Mouse (Mus musculus) thymus, postnatal 14 days (tissue): Measurements from ENCODE around the gene Palmd.

Source experiments
- DNase-seq: peaks from one replicate; pipeline ENCODE4 v3.0.0; 2021

Palmd gene

DNA sequence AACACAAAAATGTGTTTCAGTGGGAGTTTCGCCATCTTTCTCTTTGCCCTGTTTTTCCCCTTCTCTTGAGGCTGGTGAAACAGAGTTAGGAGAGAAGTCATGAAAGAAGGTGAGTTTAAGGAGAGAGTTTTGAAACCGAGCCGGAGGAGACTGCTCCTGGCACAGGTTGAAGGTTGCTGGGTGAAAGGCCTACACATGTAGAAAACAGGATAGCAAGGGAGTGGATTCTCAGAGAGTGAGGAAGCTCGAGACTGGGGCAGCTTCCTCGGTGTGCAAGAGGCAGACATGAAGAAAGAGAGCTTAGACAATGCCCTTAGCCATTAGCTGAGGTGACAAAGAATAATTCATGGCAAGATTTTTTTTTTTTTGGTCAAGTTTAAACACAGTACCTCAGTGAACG, 15.4 kb downstream of the Palmd start:
- no peak for DNase-seq

DNA sequence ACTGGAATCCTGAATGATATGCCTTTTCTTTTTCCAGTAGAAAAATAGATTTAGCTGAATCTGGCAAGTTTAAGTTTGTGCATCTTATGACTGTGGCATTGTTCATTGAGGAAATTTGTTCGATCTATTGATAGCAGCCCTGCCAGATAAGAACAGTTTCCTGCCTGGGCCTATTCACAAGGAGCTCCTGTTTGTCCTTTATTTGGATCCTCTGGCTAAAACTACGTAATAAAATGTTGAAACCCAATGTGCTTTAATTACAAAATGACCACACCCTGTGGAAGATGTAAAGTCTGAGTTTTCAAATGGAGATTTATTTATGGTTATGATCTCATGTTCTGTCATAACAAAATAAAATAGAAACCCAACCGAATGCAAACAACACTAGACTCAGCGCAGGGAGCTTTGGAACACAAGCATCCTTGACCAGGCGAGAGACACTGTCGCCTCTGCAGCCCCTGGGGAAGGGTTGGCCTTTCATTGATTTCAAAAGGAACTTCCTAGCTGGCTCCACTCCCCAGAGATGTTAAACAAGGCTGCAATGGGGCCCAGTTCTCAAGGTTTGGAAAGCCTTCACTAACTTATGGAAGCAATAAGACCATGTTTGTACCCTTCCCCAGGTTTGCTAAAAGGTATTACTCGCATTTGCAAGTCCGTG, 16.4 kb downstream of the Palmd start:
- no peak for DNase-seq

DNA sequence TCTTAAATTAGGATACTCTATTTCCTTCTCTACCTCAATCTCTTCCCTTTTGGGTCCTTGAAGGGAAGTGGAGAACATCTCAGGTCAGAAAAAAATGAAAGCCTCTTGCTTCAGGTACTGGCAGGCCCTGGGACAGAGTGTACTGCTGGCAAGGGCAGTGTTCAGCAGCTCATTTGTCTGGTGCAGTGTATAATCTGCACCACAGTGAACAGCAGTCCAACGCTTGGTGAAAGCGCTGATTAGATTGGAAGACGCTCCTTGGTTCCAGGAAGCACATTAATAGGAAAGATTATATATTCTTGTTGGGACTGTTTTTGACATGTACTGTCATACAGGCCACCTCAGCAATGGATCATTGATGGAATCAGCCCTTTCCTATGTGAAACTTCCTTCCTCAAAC, 17.3 kb downstream of the Palmd start:
- no peak for DNase-seq

DNA sequence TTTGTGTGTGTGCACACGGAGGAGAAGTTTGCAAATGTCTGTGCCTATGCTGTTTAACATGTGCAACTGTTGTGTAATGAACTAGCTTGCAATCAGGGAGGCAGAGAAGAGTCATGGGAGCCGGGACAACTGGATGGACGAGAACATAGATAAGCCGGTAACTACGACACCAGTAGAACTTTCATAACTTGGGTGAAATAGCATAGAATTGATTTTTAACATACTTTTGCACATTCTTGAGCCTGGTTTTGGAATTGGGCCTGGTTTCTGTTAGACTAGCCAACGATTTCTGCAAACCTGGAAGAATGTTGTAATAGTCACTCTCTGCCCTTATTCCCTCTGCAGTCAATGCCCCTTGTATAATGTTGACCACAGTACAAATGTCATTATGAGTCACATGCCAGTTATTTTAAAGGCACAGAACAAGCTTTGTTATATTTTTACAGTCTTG, 18.1 kb downstream of the Palmd start:
- DNase-seq = no peak

DNA sequence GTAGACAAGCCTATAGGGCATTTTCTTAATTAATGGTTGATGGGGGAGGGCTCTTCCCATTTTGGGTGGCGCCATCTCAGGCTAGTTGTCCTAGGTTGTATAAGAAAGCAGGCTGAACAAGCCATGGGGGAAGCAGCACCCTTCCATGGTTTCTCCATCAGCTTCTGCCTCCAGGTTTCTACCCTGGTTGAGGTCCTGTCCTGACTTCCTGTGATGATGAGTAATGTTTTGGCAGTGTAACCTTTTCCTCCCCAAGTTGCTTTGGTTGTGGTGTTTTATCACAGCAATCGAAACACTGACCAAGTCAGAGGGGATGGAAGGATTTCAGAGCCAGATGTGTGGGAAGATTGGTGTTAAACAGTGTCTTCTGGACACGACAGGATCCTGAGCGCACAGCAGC, 22.3 kb downstream of the Palmd start:
- DNase-seq = no peak

DNA sequence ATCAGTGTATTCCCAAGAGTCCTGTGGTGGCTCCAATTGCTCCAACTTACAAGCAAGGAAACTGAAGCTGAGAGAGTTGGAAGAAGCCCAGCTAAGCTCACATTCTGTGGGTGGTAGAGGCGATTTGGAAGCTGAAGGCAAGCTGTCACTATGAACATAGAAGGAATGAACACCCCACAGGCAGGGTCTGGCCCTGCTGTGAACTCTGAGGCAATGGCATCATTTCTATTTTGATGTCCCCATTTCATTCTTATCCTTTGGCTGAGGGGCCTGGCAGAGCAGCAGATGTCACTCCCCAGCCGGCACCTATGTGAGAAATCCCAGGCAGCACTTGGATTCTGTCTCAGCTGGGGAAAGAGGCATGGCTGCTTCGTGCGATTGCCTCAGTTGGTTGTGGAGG, 25.4 kb downstream of the Palmd start:
- DNase-seq = no peak

- DNase-seq = no peak
Measured at GRCm38 (mm10) chr3:116942751-116943150, 26.0 kb downstream of the Palmd start.

GRCm38 (mm10) chr3:116941559-116942117, 27.1 kb downstream of the Palmd start:
- no peak for DNase-seq

- no peak for DNase-seq
Measured at GRCm38 (mm10) chr3:116940804-116941558, 27.8 kb downstream of the Palmd start.

- no peak for DNase-seq
Measured at GRCm38 (mm10) chr3:116936934-116937691, 31.7 kb downstream of the Palmd start.

GRCm38 (mm10) chr3:116933158-116933557, 35.6 kb downstream of the Palmd start:
- no peak for DNase-seq

- DNase-seq = no peak
Measured at GRCm38 (mm10) chr3:116928994-116929393, 39.8 kb downstream of the Palmd start.

DNA sequence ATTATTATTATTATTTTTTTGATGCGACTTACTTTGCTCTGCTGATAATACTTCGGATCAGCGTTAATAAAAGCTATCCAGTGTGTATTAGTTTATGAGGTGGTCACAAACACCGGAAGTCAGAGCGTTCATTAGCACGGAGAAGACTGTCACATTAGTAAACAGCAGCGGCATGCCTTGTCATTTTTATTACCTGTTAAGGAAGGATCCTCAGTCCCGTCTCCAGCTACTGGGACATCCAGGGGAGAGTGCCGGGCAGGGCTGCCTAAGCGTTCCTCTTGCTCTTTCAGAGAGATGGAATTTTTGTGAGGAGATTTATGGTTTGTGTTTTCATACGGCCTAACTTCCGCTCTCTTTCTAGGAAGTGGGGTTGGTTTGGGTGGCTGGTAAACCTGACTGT, 45.7 kb downstream of the Palmd start:
- no peak for DNase-seq

DNA sequence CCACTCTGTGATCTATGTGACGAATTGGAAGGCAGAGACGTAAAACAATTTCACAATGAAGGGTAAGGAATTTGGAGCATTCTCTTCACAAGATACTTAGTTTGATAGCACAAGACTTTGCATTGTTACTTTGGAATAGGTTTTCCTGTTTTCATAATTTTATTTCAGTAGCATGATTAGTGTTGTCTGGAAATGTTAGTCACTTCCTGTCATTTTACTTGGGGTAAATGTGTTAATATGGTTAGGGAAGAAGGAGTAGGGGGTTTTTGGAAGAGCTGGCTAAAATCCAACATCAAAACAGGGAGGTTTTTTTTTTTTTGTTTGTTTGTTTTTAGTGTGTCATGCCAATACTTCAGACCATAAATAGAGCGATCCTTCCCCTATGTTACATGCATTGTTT, 47.3 kb downstream of the Palmd start:
- DNase-seq = no peak

GRCm38 (mm10) chr3:116917016-116917415, 51.8 kb downstream of the Palmd start:
- no peak for DNase-seq

DNA sequence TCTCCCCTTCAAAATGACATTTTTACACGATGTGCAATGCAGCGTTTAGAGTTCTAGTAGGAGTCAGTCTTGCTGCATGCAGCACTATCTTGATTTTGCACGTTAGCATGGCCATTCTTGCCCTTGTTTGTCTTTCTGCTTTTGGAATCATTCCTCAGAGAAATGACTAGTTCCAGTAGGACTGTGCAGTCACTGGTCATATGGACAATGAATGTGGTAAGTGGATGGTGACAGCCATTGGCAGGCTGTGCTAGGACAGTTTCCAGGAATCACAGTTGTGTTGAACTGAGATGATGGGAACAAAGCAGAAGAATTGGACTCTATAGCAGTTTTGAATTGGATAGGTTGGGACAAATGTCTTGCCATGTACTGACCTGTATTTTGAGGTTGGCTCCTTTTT, 53.9 kb downstream of the Palmd start:
- DNase-seq = no peak

DNA sequence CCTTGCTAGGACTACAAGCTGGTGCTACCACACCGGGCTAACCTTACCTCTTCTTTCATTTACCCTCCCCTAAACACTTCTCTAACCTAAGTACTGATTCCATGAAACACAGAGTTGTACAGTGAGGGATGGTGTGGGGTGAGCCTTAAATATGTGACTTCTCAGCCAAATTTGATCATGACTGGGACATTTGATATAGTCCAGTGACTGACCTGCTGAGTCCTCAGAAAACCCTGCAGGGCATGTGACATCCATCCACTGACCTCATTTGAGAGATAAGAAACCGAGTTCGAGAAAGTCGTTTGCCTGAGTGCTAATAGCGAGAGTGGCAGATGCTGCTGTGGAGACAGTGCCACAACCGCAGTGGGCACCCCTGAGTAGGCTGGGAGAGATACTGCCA, 54.4 kb downstream of the Palmd start:
- DNase-seq = no peak

- DNase-seq = no peak
Measured at GRCm38 (mm10) chr3:116906596-116906995, 62.2 kb downstream of the Palmd start.

- no peak for DNase-seq
Measured at GRCm38 (mm10) chr3:116905898-116906297, 62.9 kb downstream of the Palmd start.

DNA sequence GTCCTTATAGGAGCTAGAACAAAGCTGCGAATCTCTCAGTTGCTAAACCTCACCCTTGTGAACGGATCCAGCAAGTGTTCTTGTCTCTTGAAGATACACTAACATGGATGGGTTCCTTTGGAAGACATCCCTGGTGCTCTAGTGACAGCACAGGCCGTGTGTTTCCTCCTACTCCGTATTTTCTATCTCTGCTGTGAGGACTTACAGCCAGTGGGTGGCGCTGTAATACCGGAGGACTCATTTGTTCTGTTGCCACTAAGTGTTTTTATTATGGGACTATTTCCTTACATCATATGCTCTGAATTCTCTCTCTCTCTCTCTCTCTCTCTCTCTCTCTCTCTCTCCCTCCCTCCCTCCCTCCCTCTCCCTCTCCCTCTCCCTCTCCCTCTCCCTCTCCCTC, 64.6 kb downstream of the Palmd start:
- peak; percentile 6 for DNase-seq

- no peak for DNase-seq
Measured at GRCm38 (mm10) chr3:116892872-116893271, 75.9 kb downstream of the Palmd start.

DNA sequence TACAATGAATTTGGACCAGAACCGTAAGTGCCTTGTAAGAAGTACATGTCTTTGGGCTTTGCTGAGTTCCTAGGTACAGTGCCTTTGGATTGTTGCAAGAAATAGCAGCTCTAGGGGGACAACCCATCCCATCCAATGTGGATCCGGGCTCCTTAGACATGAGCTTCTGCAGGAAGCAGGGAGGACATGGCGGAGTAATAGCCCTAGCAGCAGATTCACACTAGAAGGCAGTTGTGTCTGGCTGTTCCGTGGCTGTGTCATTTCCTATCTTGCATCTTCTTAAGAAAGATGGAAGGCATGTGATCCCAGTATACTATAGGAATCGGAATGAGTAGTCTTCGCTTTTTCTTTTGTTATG, 76.6 kb downstream of the Palmd start:
- DNase-seq = no peak

DNA sequence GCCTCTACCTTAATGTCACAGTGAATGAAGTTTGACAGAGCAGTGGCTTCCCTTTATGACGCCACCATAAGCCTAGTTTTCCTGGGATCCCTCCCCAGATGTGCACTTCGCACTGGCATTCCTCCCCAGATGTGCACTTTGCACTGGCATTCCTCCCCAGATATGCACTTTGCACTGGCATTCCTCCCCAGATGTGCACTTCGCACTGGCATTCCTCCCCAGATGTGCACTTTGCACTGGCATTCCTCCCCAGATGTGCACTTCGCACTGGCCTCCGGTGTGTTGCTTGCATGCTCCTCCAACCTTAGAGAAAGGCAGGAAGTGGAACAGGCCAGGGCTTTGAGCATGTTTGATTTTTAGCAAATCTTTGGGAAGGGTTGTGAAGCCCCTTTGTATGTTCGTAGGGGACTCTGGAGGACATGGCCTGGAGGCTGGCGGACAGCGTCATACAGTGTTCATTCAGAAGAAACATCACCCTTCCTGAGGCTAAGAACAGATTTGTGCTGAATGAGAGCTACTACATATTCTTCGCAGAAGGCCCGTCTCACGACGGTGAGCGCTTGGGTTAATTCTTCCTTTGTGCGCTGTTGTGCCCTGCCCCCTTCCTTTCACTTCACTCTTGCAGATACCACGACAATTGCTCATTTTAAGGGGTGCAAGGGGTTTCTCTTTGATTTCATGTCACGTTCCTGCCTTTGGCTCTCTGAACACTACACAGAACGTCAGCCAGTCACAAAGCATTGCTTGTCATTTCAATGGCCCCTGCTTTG, 77.2 kb downstream of the Palmd start:
- no peak for DNase-seq
